Mouse (Mus musculus) midbrain, postnatal 0 days (tissue): ENCODE data around the gene Calca. TPM values are rescaled to one million over a fixed set of nuclear protein-coding genes. Genes with fewer than 3 reads are reported as not detected.
A peak's percentile ranks its signal among the peaks of the same experiment; 100 is the strongest.

Experiments used
- ATAC-seq: fragments of 200-750 bp; cut with Nextera tagmentation; 2 replicates; pipeline ENCODE4 v1.8.0; 2017; ENCODE audit warnings: moderate number of reproducible peaks, mild to moderate bottlenecking, moderate TSS enrichment, moderate library complexity; ENCODE audit not compliant: low FRiP score
- DNase-seq: peaks from one replicate; pipeline ENCODE4 v3.0.0-alpha.2; 2015; ENCODE audit warnings: low spot score
- H3K27ac ChIP-seq: fragments of 300-500 bp; sonication (generic); 2 replicates; pipeline ENCODE4 v1.5.1; 2014; ENCODE audit warnings: low read depth, mild to moderate bottlenecking, low read length, mixed read lengths
- H3K27me3 ChIP-seq: fragments of 300-500 bp; sonication (generic); 2 replicates; pipeline ENCODE4 v1.6.1; 2014; ENCODE audit warnings: low read length, control low read depth, mixed read lengths; ENCODE audit not compliant: insufficient read depth
- H3K36me3 ChIP-seq: fragments of 300-500 bp; sonication (generic); 2 replicates; pipeline ENCODE4 v1.6.1; 2014; ENCODE audit warnings: low read length, control low read depth, mixed read lengths; ENCODE audit not compliant: insufficient read depth
- H3K4me1 ChIP-seq: fragments of 300-500 bp; sonication (generic); 2 replicates; pipeline ENCODE4 v1.6.1; 2014; ENCODE audit warnings: mild to moderate bottlenecking, control low read depth, antibody characterized with exemption, low read length, mixed read lengths; ENCODE audit not compliant: insufficient read depth
- H3K4me2 ChIP-seq: fragments of 300-500 bp; sonication (generic); 2 replicates; pipeline ENCODE4 v1.6.1; 2014; ENCODE audit warnings: low read depth, mild to moderate bottlenecking, low read length, mixed read lengths; ENCODE audit not compliant: poor library complexity, severe bottlenecking
- H3K4me3 ChIP-seq: fragments of 300-500 bp; sonication (generic); 2 replicates; pipeline ENCODE4 v1.5.1; 2014; ENCODE audit warnings: low read depth, mild to moderate bottlenecking, low read length, moderate library complexity
- H3K9ac ChIP-seq: fragments of 300-500 bp; sonication (generic); replicated peaks from 2 replicates; pipeline ENCODE4 v1.6.1; 2014; ENCODE audit warnings: mild to moderate bottlenecking, low read length, moderate library complexity, mixed read lengths; ENCODE audit not compliant: poor library complexity, severe bottlenecking
- H3K9me3 ChIP-seq: fragments of 300-500 bp; sonication (generic); 2 replicates; pipeline ENCODE4 v1.6.1; 2016; ENCODE audit warnings: low read length, control low read depth
- CTCF ChIP-seq: IDR thresholded peaks from 2 replicates; pipeline ENCODE4 v1.5.1; 2016; ENCODE audit warnings: antibody characterized with exemption, mild to moderate bottlenecking
- WGBS: fragments of 180-500 bp; shearing (Covaris S2); extraction: QIAGEN DNeasy Blood & Tissue Kit; methylation state at CpG from one replicate; pipeline ENCODE4 v1.1.7; 2014; 5-methylcytosine and 5-hydroxymethylcytosine counted together
- polyA plus RNA-seq: library from polyadenylated mRNA; unstranded; fragments of >200 nt; fragmentation: Nextera tagmentation; extraction: Ambion mirVana; gene quantifications from 2 replicates; pipeline ENCODE4 v1.2.1, GENCODE M21; 2015
- total RNA-seq: library from RNA; depleted of rRNA; stranded (reverse); fragments of >200 nt; gene quantifications from 2 replicates; pipeline ENCODE4 v1.2.3, GENCODE M21; 2014; rRNA removed

The Calca gene
- 9.6 and 11.5 TPM in 2 replicates for total RNA-seq
- 7.2 and 12.0 TPM in 2 replicates for polyA plus RNA-seq

GRCm38 (mm10) chr7:114636102-114636501 lies at the start of gene Calca:
Gene Calca, minus strand, starts transcription at chr7:114636357.
- Histone ChIP-seq H3K4me2 (peak within 1 kb of the TSS; percentile 77), H3K4me1 (no peaks in the 10 kb centered on the region), H3K9ac (peak within 1 kb of the TSS; percentile 42; the same call in 1 of the 2 replicates), H3K9me3 (no peaks in the 10 kb centered on the region), H3K4me3 (peak within 1 kb of the TSS; percentile 43), H3K27me3 (no peaks in the 10 kb centered on the region; the same call in 1 of the 2 replicates), H3K27ac (no peak within 1 kb of the TSS), H3K36me3 (no peaks in the 10 kb centered on the region)
- WGBS = 1% methylated on average over 12 of the region's 12 CpGs
- peak; percentile 28 for DNase-seq
- no peak for TF ChIP-seq CTCF
- no peak for ATAC-seq

- Histone ChIP-seq H3K4me3 (no peak overlapping the region), H3K36me3 (no peaks in the 10 kb centered on the region), H3K4me1 (no peaks in the 10 kb centered on the region), H3K9me3 (no peaks in the 10 kb centered on the region), H3K27me3 (no peaks in the 10 kb centered on the region), H3K9ac (no peak overlapping the region), H3K27ac (no peak overlapping the region), H3K4me2 (no peak overlapping the region)
- ATAC-seq = no peak
- peak; percentile 72 for TF ChIP-seq CTCF
- 24% methylated on average over 2 of the region's 2 CpGs for WGBS
- DNase-seq = peak; percentile 47
Observed at GRCm38 (mm10) chr7:114672697-114673096, 36.5 kb upstream of the Calca start.

- Histone ChIP-seq H3K4me2 (no peak overlapping the region), H3K27me3 (no peaks in the 10 kb centered on the region), H3K4me3 (no peak overlapping the region), H3K27ac (no peak overlapping the region), H3K4me1 (no peaks in the 10 kb centered on the region), H3K36me3 (no peaks in the 10 kb centered on the region), H3K9me3 (no peaks in the 10 kb centered on the region), H3K9ac (no peak overlapping the region)
- 88% methylated on average over 1 of the region's 1 CpGs for WGBS
- ATAC-seq = no peak
- no peak for TF ChIP-seq CTCF
- DNase-seq = no peak
Observed at GRCm38 (mm10) chr7:114671405-114671804, 35.2 kb upstream of the Calca start.

GRCm38 (mm10) chr7:114649730-114650129 lies 13.6 kb upstream of the Calca start:
- no peak for TF ChIP-seq CTCF
- no peak overlapping the region for H3K27ac ChIP-seq
- no peak overlapping the region for H3K4me3 ChIP-seq
- no peaks in the 10 kb centered on the region for H3K9me3 ChIP-seq
- H3K36me3 ChIP-seq = no peaks in the 10 kb centered on the region
- no peaks in the 10 kb centered on the region for H3K27me3 ChIP-seq
- H3K4me1 ChIP-seq = no peaks in the 10 kb centered on the region
- no peak overlapping the region for H3K4me2 ChIP-seq
- ATAC-seq (no peak), DNase-seq (no peak)
- 39% methylated on average over 3 of the region's 3 CpGs for WGBS
- H3K9ac ChIP-seq = no peak overlapping the region

GRCm38 (mm10) chr7:114648791-114649190 lies 12.6 kb upstream of the Calca start:
- H3K27me3 ChIP-seq = no peaks in the 10 kb centered on the region
- H3K9me3 ChIP-seq = no peaks in the 10 kb centered on the region
- WGBS = 48% methylated on average over 3 of the region's 3 CpGs
- H3K4me2 ChIP-seq = no peak overlapping the region
- ATAC-seq (no peak), DNase-seq (peak; percentile 18)
- no peak overlapping the region for H3K4me3 ChIP-seq
- no peak overlapping the region for H3K27ac ChIP-seq
- peak; percentile 26; the same call in 1 of the 2 replicates for TF ChIP-seq CTCF
- no peak overlapping the region for H3K9ac ChIP-seq
- H3K36me3 ChIP-seq = no peaks in the 10 kb centered on the region
- no peaks in the 10 kb centered on the region for H3K4me1 ChIP-seq

- H3K36me3 ChIP-seq = no peaks in the 10 kb centered on the region
- no peak overlapping the region for H3K27ac ChIP-seq
- peak; percentile 81 for TF ChIP-seq CTCF
- peak overlapping the region; percentile 77 for H3K4me2 ChIP-seq
- no peaks in the 10 kb centered on the region for H3K4me1 ChIP-seq
- H3K4me3 ChIP-seq = peak overlapping the region; percentile 43
- H3K9me3 ChIP-seq = no peaks in the 10 kb centered on the region
- H3K27me3 ChIP-seq = no peaks in the 10 kb centered on the region; the same call in 1 of the 2 replicates
- DNase-seq (peak; percentile 60), ATAC-seq (0 out of 2 replicates have a peak, but pooled peaks have one; percentile 31)
- no peak overlapping the region for H3K9ac ChIP-seq
- WGBS = 1% methylated on average over 20 of the region's 20 CpGs
Observed at GRCm38 (mm10) chr7:114635569-114636101, 522 bp downstream of the Calca start.
